Mouse (Mus musculus) layer of hippocampus, adult 9-10 months (tissue): ENCODE data around the gene Olfr750.

ENCODE experiments used
- DNase-seq: peaks from one replicate; pipeline ENCODE4 v3.0.0; 2022; ENCODE audit warnings: low spot score

Gene Olfr750

DNA sequence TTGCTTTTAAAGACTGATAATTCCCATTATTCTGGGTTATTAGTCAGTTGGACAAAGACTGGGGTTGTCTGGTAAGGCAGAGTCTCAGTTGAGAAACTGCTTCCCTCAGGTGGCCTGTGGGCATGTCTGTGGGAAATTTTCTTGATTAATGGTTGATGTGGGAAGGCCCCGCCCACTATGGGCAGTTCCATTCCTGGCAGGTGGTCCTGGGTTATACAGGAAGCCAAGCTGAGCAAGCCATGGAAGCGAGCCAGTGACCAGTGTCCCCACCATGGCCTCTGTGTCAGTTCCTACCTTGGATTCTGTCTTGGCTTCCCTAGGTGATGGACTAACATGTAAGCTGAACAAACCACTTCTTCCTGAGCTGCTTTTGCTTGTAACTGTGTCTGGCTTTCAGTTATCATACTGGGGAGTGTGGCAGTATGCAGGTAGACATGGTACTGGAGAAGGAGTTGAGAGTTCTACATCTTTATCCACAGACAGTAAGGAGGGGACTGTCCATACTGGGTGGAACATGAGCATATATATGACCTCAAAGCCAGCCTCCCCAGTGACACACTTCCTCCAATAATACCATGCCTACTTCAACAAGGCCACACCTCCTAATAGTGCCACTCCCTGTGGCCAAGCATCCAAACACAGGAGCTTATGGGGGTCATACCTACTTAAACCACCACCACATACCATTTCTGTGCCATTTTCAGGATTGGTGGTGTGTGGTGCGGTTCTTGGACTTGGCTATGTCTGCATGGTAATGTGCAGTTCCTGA, 46.7 kb downstream of the Olfr750 start:
- DNase-seq = no peak

DNA sequence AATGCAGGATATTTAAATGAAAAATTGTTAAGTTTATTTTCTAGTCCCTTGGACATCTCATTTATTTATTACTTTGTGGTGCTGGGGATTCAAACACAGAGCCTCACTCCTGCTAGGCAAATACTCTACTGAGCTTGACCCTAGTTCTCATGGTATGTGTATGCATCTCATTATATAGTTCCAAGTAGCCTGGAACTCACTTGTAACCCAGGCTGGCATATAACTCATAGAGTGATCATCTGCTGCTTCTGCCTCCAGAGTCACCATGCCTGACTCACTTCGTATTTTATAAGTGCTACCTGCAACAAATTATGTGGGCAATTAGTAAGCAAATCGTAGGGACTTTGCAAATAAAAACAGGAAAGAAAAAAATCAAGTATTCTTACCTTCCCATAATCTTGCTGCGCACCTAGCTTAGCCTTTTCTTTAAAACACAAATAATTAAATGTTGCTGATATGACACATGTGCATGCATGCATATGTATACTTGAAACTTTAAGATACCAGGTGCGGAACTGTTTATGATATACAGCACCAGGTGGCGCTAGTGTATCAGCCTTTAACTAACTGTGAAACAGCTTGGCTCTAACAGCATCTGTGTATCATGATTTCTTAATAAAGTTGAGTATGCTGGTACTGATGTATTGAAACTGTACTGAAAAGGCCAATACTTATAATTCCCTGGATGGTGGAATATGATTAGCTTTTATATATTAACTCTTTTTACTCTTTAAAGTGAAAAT, 47.7 kb downstream of the Olfr750 start:
- DNase-seq = peak; percentile 77

DNA sequence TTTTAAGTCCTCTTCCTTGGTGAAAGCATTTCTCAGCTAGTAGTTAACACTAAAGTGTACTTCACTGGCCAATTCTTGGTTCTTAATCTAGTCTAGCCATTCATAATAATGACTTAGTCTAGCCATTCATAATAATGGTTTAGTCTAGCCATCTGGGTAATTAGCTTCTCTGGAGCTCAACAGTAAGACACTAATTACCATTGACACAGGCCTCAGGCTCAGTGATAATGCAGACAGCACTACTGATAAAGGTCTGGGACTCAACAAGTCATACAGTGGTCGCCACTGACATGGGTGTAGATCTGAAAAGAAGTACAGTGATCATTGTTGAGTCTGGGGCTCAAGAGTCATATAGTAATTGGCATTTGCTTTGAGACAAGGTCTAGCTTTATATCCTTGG, 49.4 kb downstream of the Olfr750 start:
- no peak for DNase-seq

DNA sequence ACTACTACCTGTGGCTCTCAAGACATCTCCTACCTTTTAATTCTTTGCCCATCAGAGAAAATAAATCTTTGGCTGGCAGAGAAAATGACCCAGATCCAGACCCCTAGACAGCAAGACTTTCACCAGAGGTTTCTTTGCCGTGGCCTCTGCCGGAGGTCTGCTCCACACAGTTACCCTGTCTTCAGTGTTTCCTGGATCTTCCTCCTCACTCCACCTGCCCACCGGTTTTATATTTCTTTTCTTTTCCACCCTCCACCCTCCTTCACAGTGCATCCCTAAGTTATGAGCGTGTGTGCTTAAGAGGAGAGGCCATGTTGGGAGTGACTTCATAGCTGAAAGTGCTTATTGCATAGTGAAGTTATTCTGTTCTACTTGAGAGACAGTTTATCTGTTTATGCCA, 50.8 kb downstream of the Olfr750 start:
- no peak for DNase-seq

DNA sequence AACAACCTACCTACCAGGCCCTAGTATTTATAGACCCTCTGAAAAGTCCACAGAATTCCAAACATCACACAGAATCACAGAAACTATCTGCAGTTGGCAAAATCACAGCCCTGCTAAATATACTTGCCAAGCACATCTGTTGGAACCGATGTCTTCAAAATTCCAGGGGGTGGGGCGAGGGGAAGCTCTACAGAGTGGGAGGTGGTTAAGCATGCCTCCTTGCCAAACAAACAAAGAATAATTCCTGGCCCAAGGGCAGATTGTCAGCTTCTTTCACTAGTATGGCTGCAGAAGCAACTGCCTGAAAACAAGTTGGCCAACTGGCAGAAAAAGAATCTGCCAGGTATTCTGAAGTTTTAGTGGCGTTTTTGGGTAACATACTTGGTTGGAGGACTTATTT, 57.0 kb downstream of the Olfr750 start:
- DNase-seq = no peak
